Mouse (Mus musculus) adrenal gland, adult 2 months (tissue): ENCODE data around the gene Trmt10c. TPM values are rescaled to one million over a fixed set of nuclear protein-coding genes. Genes with fewer than 3 reads are reported as not detected.
"Not testable (repeated sequence)": the region's sequence is repeated elsewhere in the genome, so short reads cannot be mapped to it uniquely, and the experiment has no call there.

ENCODE experiments used
- DNase-seq: peaks from one replicate; pipeline ENCODE4 v3.0.0; 2021
- long read RNA-seq: library from polyadenylated mRNA; stranded (forward); transcript quantifications from one replicate; pipeline ENCODE4 v2.0.0, GENCODE M21; 2021
- polyA plus RNA-seq: library from polyadenylated mRNA; depleted of rRNA; stranded (reverse); fragments of >200 nt; gene quantifications from 2 replicates; pipeline ENCODE4 v1.2.3, GENCODE M21; 2012; rRNA removed
- total RNA-seq, 2 experiments: library from RNA; stranded (reverse); gene quantifications; 2 replicates each; pipeline ENCODE4 v1.2.3; 2021

The Trmt10c gene
- total RNA-seq (10 to 100 TPM; 19.2 to 22.3 TPM), polyA plus RNA-seq (8.7 and 8.9 TPM in 2 replicates)
- long read RNA-seq, transcript Trmt10c-201 (2 exons, 3,002 nt), result major isoform, 31 of 31 reads
- long read RNA-seq, partial matches to known transcripts, result 0 of 31 reads
- long read RNA-seq, other reads (novel, unspliced or antisense), result 0 of 31 reads

GRCm38 (mm10) chr16:56037138-56038010 lies at the start of gene Trmt10c:
Trmt10c (minus strand) TSS chr16:56037819.
- DNase-seq, result peak; percentile 96

- DNase-seq, result no peak
Observed at GRCm38 (mm10) chr16:56086336-56086735, 48.7 kb upstream of the Trmt10c start.

GRCm38 (mm10) chr16:56081691-56082090 lies 44.1 kb upstream of the Trmt10c start:
- DNase-seq, result no peak

- DNase-seq, result no peak
Observed at GRCm38 (mm10) chr16:56079419-56079818, 41.8 kb upstream of the Trmt10c start.

- no peak for DNase-seq
Observed at GRCm38 (mm10) chr16:56076121-56076869, 38.7 kb upstream of the Trmt10c start.

- peak; percentile 89 for DNase-seq
Observed at GRCm38 (mm10) chr16:56075222-56076111, 37.8 kb upstream of the Trmt10c start.

- DNase-seq, result no peak
Observed at GRCm38 (mm10) chr16:56074565-56074964, 36.9 kb upstream of the Trmt10c start.

GRCm38 (mm10) chr16:56074122-56074521 lies 36.5 kb upstream of the Trmt10c start:
- no peak for DNase-seq

- not testable (repeated sequence) for DNase-seq
Observed at GRCm38 (mm10) chr16:56073150-56073549, 35.5 kb upstream of the Trmt10c start.

GRCm38 (mm10) chr16:56072533-56072932 lies 34.9 kb upstream of the Trmt10c start:
- DNase-seq, result no peak

- no peak for DNase-seq
Observed at GRCm38 (mm10) chr16:56071317-56072232, 34.0 kb upstream of the Trmt10c start.

GRCm38 (mm10) chr16:56068523-56069070 lies 31.0 kb upstream of the Trmt10c start:
- DNase-seq, result no peak

GRCm38 (mm10) chr16:56066113-56066512 lies 28.5 kb upstream of the Trmt10c start:
- no peak for DNase-seq

GRCm38 (mm10) chr16:56064334-56064990 lies 26.8 kb upstream of the Trmt10c start:
- peak; percentile 72 for DNase-seq

- DNase-seq, result no peak
Observed at GRCm38 (mm10) chr16:56062981-56063380, 25.4 kb upstream of the Trmt10c start.

GRCm38 (mm10) chr16:56061995-56062594 lies 24.5 kb upstream of the Trmt10c start:
- DNase-seq, result no peak

GRCm38 (mm10) chr16:56058151-56058550 lies 20.5 kb upstream of the Trmt10c start:
- DNase-seq, result no peak

GRCm38 (mm10) chr16:56056944-56057590 lies 19.4 kb upstream of the Trmt10c start:
- no peak for DNase-seq

GRCm38 (mm10) chr16:56055911-56056310 lies 18.3 kb upstream of the Trmt10c start:
- DNase-seq, result no peak
